Mouse (Mus musculus) G1E-ER4 (cell line): ENCODE results near the gene Zfp84. TPM values are rescaled to one million over a fixed set of nuclear protein-coding genes. Genes with fewer than 3 reads are reported as not detected.

ENCODE experiments used
- GATA1 ChIP-seq: IDR thresholded peaks from one replicate; pipeline ENCODE4 v1.8.0; 2012; ENCODE audit warnings: low read length, inconsistent platforms
- polyA plus RNA-seq: library from polyadenylated mRNA; stranded (reverse); fragments of >175 nt; gene quantifications from 2 replicates; pipeline ENCODE4 v1.2.3, GENCODE M21; 2012

The Zfp84 gene
- polyA plus RNA-seq, 1 experiment, result 0.66 TPM

DNA sequence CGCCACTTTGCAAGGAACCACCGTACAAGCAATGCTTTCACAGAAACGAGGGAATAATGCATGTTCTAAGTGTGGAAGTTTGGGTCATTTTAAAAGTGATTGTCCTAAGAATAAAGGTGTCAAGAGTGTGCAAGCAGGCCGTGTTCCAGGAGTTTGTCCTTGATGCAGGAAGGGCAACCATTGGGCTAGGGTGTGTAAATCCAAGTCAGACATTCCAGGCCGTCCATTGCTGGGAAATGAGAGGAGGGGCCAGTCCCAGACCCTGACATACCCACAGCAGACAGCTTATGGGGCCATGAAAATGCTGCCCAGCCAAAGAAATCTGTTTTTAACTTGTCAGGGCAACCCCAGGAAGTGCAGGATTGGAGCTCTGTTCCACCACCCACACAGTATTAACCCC lies 38.7 kb downstream of the Zfp84 start:
- TF ChIP-seq GATA1, result no peak

DNA sequence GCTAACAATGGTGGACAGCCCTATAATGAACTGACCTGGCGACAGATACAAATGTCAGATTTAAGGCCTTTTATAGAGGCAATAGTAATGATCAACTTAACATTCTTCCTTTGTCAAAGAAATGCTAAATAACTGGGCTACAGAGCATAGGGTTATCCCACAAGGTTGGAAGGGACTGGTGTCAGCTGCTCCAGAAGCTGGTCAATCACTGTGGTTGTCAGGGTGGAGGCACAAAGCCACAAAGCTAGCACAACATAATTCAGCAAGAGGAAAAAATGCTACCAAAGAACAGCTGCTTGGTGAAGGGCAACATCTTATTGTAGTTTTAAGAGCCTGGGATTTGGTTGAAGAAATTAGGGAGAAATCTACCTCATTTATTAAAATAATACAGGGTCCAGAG lies 43.9 kb downstream of the Zfp84 start:
- no peak for TF ChIP-seq GATA1

GRCm38 (mm10) chr7:29814381-29814780 lies 46.0 kb downstream of the Zfp84 start:
- no peak for TF ChIP-seq GATA1

DNA sequence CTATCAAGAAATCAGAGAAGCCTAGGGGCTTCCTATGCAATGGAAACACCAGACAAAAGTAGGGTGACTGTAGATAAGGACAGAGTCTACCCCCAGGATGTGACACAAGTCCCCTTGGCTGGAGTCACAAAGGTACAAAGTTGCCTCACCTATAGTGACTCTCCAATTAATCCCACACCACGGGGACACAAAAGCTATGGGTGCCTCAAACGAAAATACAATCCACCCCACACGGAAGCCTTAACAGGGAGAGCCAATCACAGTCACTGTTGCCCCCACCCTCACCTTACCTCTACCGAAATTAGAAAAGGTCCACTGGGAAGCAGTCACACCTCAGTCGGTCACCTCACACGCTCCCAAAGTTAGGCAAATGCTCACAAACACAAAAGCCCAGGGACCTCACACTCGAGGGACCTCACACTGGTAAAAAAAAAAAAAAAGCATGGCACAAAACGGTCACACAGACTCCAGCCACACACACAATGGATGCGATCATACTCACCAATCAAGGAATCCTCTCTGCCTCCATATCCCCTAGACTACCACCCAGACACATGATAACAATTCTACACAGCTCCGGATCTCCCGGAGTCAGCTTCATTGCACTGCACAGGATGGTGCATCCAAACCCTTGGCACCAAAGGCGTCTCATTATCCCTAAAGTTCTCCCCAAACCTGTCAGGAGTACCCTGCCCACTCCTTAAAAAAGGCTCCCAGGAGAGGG lies 46.9 kb downstream of the Zfp84 start:
- no peak for TF ChIP-seq GATA1

- TF ChIP-seq GATA1, result no peak
Measured at GRCm38 (mm10) chr7:29815910-29816429, 47.6 kb downstream of the Zfp84 start, which contains the start of gene Zfp790. Gene Zfp790, plus strand, starts transcription at chr7:29816114.

DNA sequence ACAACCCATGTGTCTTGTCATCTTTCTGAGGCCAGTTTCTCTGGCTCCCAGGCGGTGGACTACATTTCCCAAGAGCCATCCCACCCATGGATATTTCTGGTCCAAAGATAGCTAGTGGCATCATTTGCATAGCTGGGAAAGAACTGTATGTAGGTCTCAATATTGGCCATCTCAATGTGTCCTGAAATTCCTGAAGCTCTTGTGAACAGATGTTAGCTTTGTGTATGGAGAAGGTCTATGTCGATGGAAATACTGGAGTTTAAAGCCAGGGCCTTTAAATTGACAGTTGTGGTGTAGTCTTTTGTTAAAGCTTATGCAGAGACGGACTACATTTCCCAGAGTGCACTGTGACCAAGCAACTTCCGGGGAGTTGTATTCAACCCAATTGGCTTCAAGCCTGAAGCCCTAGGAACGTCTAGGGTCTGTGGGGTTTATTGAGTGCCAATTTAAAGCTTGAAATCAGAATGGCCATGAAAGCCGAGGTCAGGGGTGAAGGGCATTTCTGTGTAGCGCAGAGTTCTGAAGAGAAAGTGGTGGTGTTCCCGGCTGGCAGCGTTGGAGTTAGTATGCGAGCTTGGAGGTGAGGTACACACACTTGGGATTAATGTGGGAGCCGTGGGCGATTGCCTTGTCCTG lies 50.4 kb downstream of the Zfp84 start:
- TF ChIP-seq GATA1, result no peak

- no peak for TF ChIP-seq GATA1
Measured at GRCm38 (mm10) chr7:29828001-29828400, 59.6 kb downstream of the Zfp84 start.

Other genes starting within 250 kb of the Zfp84 start
- gene Sipa1l3, start 249.9 kb upstream of the Zfp84 start, polyA plus RNA-seq, result 192 and 247 TPM in 2 replicates
- gene Catsperg2, start 41.5 kb upstream of the Zfp84 start, polyA plus RNA-seq, result not detected in 2 replicates
- gene Zfp30, start 15.4 kb downstream of the Zfp84 start, polyA plus RNA-seq, result 2.4 and 2.8 TPM in 2 replicates
- 0.81 and 0.90 TPM in 2 replicates for gene Zfp790, start 47.6 kb downstream of the Zfp84 start, polyA plus RNA-seq
- 0.26 and 0.75 TPM in 2 replicates for gene Zfp940, start 85.1 kb downstream of the Zfp84 start, polyA plus RNA-seq
- 0.29 and 0.35 TPM in 2 replicates for gene Zfp420, start 91.4 kb downstream of the Zfp84 start, polyA plus RNA-seq
- 0.35 and 0.40 TPM in 2 replicates for gene Zfp27, start 138.0 kb downstream of the Zfp84 start, polyA plus RNA-seq
- gene Zfp383, start 139.7 kb downstream of the Zfp84 start, polyA plus RNA-seq, result 0.03 TPM in 1 of 2 replicates, not detected in the other
- 17.1 and 22.9 TPM in 2 replicates for gene Zfp74, start 185.5 kb downstream of the Zfp84 start, polyA plus RNA-seq
- 4.0 and 5.6 TPM in 2 replicates for gene Zfp568, start 215.4 kb downstream of the Zfp84 start, polyA plus RNA-seq